Mouse (Mus musculus): ENCODE results near the gene Ifrd1. TPM values are rescaled to one million over a fixed set of nuclear protein-coding genes. Genes with fewer than 3 reads are reported as not detected.

Ifrd1 gene
- total and polyA plus RNA-seq, 2 experiments from 2014 or later: 89.3 to 133 TPM

DNA sequence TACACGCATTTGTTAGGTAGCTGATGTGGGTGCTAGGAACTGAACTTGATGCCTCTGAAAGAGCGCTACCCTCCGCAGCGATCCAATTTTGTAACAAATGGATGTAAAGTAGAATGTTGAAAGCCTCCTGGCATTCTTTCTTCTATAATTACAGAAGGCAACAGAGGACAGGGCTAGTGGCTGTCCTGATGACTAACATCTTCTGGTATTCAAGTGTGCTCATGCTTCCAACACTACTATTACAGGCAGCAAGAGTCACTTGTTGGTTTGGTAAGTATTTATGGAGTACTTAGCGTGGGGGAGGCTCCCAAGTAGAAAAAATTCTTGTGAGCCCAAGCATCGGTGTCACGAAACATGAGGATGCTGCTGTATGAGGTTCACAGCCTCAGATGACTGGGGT lies 9.1 kb downstream of the Ifrd1 start:
- Histone ChIP-seq H3K27ac (ENCODE audit: low read depth, low read length) (no peak overlapping the region), H3K4me2 (ENCODE audit: low read depth, low read length, poor library complexity, severe bottlenecking) (no peak overlapping the region), H3K9ac (replicated peaks; ENCODE audit: low read length, poor library complexity, severe bottlenecking) (no peak overlapping the region), H3K36me3 (ENCODE audit: insufficient read depth, low read length) (no peaks in the 10 kb centered on the region), H3K4me3 (ENCODE audit: low read depth, low read length) (no peak overlapping the region), H3K27me3 (ENCODE audit: insufficient read depth, low read length) (no peaks in the 10 kb centered on the region), H3K4me1 (ENCODE audit: insufficient read depth, low read length) (no peaks in the 10 kb centered on the region), H3K9me3 (ENCODE audit: low read length) (no peaks in the 10 kb centered on the region)
- WGBS: 96% methylated on average over 7 of the region's 7 CpGs
- DNase-seq (ENCODE audit: low spot score): no peak
- no peak for TF ChIP-seq CTCF (IDR thresholded peaks at IDR 0.05)
- ATAC-seq (ENCODE audit: low FRiP score): no peak

DNA sequence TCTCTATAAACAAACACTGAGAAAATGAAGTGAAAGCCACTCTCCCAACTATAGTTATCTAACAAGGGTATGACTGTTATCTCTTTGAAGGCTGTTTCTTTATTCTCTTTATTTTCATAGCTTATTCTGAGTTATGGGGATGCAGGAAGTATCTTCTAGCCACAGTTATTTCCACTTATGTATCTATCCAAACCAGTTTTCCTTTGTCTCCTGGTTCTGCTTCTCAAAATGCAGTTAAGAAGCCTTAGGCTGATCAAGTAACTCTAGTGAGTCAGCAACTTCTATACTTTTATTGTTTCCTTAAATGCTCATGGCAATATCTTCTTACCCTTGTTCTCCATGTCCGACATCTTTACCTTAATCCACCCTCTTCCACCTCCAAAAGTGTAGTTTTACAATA lies 16.1 kb downstream of the Ifrd1 start:
- 91% methylated on average over 1 of the region's 1 CpGs for WGBS
- ATAC-seq (ENCODE audit: low FRiP score): no peak
- Histone ChIP-seq H3K4me2 (ENCODE audit: low read depth, low read length, poor library complexity, severe bottlenecking) (no peak overlapping the region), H3K9ac (replicated peaks; ENCODE audit: low read length, poor library complexity, severe bottlenecking) (no peak overlapping the region), H3K4me1 (ENCODE audit: insufficient read depth, low read length) (no peaks in the 10 kb centered on the region), H3K9me3 (ENCODE audit: low read length) (no peaks in the 10 kb centered on the region), H3K4me3 (ENCODE audit: low read depth, low read length) (no peak overlapping the region), H3K27ac (ENCODE audit: low read depth, low read length) (no peak overlapping the region), H3K27me3 (ENCODE audit: insufficient read depth, low read length) (no peaks in the 10 kb centered on the region), H3K36me3 (ENCODE audit: insufficient read depth, low read length) (no peaks in the 10 kb centered on the region)
- no peak for DNase-seq (ENCODE audit: low spot score)
- TF ChIP-seq CTCF (IDR thresholded peaks at IDR 0.05): no peak

DNA sequence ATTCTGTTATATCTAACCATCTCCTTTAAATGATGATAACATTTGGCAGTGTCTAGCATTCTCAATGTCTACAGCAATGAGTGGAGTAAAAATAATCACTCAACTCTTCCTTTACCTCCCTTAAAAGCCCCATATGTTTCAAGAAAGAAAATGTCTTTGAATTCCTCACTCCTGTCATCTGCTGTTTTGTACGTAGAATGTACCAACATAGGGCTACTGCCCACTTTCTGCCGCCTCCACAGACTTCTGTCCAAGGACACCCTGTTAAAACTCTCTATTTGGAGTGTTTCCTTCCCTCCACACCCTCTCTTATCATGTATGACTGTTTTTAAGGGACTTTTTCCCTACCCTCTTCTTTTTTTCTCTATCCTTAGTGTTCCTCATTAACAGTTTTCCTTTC lies 16.7 kb downstream of the Ifrd1 start:
- ATAC-seq (ENCODE audit: low FRiP score) (no peak), DNase-seq (ENCODE audit: low spot score) (no peak)
- no peak for TF ChIP-seq CTCF (IDR thresholded peaks at IDR 0.05)
- H3K36me3 ChIP-seq (ENCODE audit: insufficient read depth, low read length): no peaks in the 10 kb centered on the region
- no peak overlapping the region for H3K4me3 ChIP-seq (ENCODE audit: low read depth, low read length)
- H3K9me3 ChIP-seq (ENCODE audit: low read length): no peaks in the 10 kb centered on the region
- no peaks in the 10 kb centered on the region for H3K27me3 ChIP-seq (ENCODE audit: insufficient read depth, low read length)
- no peak overlapping the region for H3K4me2 ChIP-seq (ENCODE audit: low read depth, low read length, poor library complexity, severe bottlenecking)
- H3K4me1 ChIP-seq (ENCODE audit: insufficient read depth, low read length): no peaks in the 10 kb centered on the region
- WGBS: 97% methylated on average over 2 of the region's 2 CpGs
- H3K9ac ChIP-seq (replicated peaks; ENCODE audit: low read length, poor library complexity, severe bottlenecking): no peak overlapping the region
- no peak overlapping the region for H3K27ac ChIP-seq (ENCODE audit: low read depth, low read length)

DNA sequence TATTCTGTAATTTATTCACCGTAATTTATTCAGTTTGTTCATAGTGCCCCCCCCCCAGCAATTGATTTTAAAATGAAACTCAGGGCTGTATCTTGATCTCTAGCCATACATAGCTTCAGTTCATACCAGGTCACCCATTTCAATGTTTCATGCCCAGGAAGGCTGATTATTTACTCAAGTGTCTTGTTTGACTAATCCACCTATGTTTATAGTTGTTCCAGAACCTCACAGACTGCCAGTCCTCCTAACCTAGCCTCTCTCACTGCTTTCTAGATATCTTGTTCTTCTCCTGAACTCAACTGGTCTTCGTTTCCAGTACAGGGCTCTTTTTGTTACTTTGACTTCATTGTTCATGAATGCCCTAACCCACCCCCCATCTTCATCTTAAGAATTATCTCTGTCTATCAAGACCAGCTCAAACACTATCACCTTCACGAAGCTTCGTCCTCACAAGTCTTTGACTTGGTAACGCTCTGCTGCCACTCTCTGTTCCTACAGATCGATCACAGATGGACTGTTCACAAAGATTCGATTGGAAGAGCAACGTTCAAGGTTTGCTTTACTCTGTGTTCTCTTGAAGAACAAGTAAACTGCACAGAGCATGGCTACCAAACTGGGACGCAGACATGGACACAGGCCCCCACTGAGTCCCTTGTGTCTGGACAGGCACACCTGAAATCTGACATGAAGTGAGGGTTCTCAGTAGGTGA lies 24.0 kb downstream of the Ifrd1 start:
- H3K27me3 ChIP-seq (ENCODE audit: insufficient read depth, low read length): no peaks in the 10 kb centered on the region
- H3K4me1 ChIP-seq (ENCODE audit: insufficient read depth, low read length): no peaks in the 10 kb centered on the region
- no peaks in the 10 kb centered on the region for H3K9me3 ChIP-seq (ENCODE audit: low read length)
- no peak overlapping the region for H3K4me3 ChIP-seq (ENCODE audit: low read depth, low read length)
- no peak for DNase-seq (ENCODE audit: low spot score)
- H3K36me3 ChIP-seq (ENCODE audit: insufficient read depth, low read length): no peaks in the 10 kb centered on the region
- no peak for TF ChIP-seq CTCF (IDR thresholded peaks at IDR 0.05)
- no peak overlapping the region for H3K4me2 ChIP-seq (ENCODE audit: low read depth, low read length, poor library complexity, severe bottlenecking)
- no peak overlapping the region for H3K27ac ChIP-seq (ENCODE audit: low read depth, low read length)
- WGBS: 97% methylated on average over 9 of the region's 9 CpGs
- no peak overlapping the region for H3K9ac ChIP-seq (replicated peaks; ENCODE audit: low read length, poor library complexity, severe bottlenecking)
- no peak for ATAC-seq (ENCODE audit: low FRiP score)

DNA sequence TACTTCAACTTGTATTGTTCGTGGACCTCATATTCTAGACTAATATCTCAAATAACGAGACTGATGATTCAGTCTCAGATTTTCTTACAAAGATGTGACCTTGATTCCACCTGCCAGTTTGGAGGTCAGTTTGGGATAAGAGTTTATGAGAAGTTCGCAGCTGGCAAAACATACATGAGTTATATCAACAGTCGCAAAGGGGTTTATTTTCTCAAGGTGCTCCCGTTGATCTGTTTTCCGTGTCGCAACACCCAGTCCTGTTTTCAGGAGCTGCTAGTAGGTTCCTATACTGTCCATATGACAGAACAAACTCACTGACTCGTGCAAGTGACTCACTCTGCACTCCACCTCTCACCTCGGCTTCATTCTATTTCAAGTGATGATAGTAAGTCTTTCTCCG lies 24.6 kb downstream of the Ifrd1 start:
- Histone ChIP-seq H3K27ac (ENCODE audit: low read depth, low read length) (peak overlapping the region; percentile 65; the same call in 1 of the 2 replicates), H3K4me3 (ENCODE audit: low read depth, low read length) (peak overlapping the region; percentile 94), H3K9me3 (ENCODE audit: low read length) (no peaks in the 10 kb centered on the region), H3K4me1 (ENCODE audit: insufficient read depth, low read length) (no peaks in the 10 kb centered on the region), H3K27me3 (ENCODE audit: insufficient read depth, low read length) (no peaks in the 10 kb centered on the region), H3K9ac (replicated peaks; ENCODE audit: low read length, poor library complexity, severe bottlenecking) (peak overlapping the region; percentile 24; the same call in 1 of the 2 replicates), H3K36me3 (ENCODE audit: insufficient read depth, low read length) (no peaks in the 10 kb centered on the region), H3K4me2 (ENCODE audit: low read depth, low read length, poor library complexity, severe bottlenecking) (peak overlapping the region; percentile 75)
- DNase-seq (ENCODE audit: low spot score): no peak
- TF ChIP-seq CTCF (IDR thresholded peaks at IDR 0.05): no peak
- ATAC-seq (ENCODE audit: low FRiP score): no peak
- 50% methylated on average over 10 of the region's 10 CpGs for WGBS

DNA sequence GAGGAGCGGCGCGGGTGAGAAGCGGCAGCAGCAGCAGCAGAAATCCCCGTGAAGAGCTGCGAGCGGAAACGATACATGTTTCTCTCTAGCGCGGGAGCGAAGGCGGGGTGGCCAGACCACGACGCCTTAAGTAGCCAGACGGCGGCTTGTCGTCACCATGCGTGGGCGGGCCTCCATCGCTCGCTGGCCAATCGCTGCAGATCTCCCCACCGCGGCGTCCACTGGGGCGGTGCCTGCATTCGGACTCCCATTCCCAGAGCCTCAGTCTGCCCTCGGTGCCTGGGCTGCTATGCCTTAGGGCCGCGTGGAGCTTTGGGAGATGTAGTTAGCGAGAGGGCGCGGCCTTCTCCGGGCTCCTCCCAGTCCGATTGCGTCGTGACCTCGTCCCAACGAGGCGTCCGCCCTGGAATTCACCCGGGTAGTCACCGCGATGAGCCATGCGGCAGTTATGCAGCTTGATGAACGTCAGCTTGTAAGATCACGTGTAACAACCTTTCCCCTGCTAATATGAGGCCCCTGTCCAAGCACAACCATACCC lies 25.2 kb downstream of the Ifrd1 start:
- DNase-seq (ENCODE audit: low spot score) (peak; percentile 100), ATAC-seq (ENCODE audit: low FRiP score) (peak; percentile 99)
- Histone ChIP-seq H3K4me3 (ENCODE audit: low read depth, low read length) (peak overlapping the region; percentile 94), H3K9me3 (ENCODE audit: low read length) (no peaks in the 10 kb centered on the region), H3K27ac (ENCODE audit: low read depth, low read length) (peak overlapping the region; percentile 96), H3K4me1 (ENCODE audit: insufficient read depth, low read length) (no peaks in the 10 kb centered on the region), H3K4me2 (ENCODE audit: low read depth, low read length, poor library complexity, severe bottlenecking) (peak overlapping the region; percentile 75), H3K27me3 (ENCODE audit: insufficient read depth, low read length) (no peaks in the 10 kb centered on the region), H3K9ac (replicated peaks; ENCODE audit: low read length, poor library complexity, severe bottlenecking) (peak overlapping the region; percentile 85), H3K36me3 (ENCODE audit: insufficient read depth, low read length) (no peaks in the 10 kb centered on the region)
- TF ChIP-seq CTCF (IDR thresholded peaks at IDR 0.05): no peak
- under 1% methylated on average over 47 of the region's 47 CpGs for WGBS
